Mouse (Mus musculus): Measurements from ENCODE around the gene Gm12216. TPM values are rescaled to one million over a fixed set of nuclear protein-coding genes. Genes with fewer than 3 reads are reported as not detected.

The Gm12216 gene
- polyA plus RNA-seq, 2 experiments = 0.43 to 0.74 TPM

DNA sequence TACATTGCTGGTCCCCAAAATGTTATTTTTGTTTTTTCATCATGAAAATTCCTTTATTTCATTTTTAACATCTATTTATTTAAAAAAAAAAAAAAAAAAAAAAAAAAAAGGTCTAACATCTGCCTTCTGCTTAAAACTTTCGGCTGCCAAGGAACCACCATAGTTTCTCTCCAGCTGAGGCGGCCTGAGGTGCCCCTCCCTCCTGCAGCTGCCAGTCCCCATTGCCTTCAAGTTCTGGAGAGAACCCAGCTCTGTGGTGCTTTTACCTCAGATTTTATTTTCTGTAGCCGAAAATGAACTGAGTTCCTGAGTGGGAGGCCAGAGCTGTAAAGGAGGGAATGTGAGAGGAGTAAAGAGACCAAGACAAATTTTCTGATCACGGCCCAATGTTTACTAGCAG is 109.8 kb downstream of the Gm12216 start:
- no peaks in the 10 kb centered on the region for H3K27me3 ChIP-seq (ENCODE audit: control insufficient read depth, insufficient read depth, low read length)
- no peaks in the 10 kb centered on the region for H3K36me3 ChIP-seq (ENCODE audit: control insufficient read depth, insufficient read depth, low read length)
- ATAC-seq (ENCODE audit: low FRiP score, low read depth) (no peak), DNase-seq (ENCODE audit: low spot score) (no peak)
- H3K4me3 ChIP-seq (replicated peaks; ENCODE audit: low read length) = no peak overlapping the region
- H3K4me1 ChIP-seq (ENCODE audit: control insufficient read depth, insufficient read depth, low read length) = no peaks in the 10 kb centered on the region
- WGBS = 56% methylated on average over 4 of the region's 4 CpGs
- H3K9ac ChIP-seq (ENCODE audit: low read depth, low read length, severe bottlenecking) = no peak overlapping the region
- H3K9me3 ChIP-seq (ENCODE audit: control insufficient read depth, low read length) = no peaks in the 10 kb centered on the region
- H3K4me2 ChIP-seq (replicated peaks; ENCODE audit: low read depth, low read length, severe bottlenecking) = no peak overlapping the region
- no peak overlapping the region for H3K27ac ChIP-seq (replicated peaks; ENCODE audit: low read depth, low read length)
- TF ChIP-seq POLR2A (IDR thresholded peaks at IDR 0.05; ENCODE audit: borderline replicate concordance, extremely low read depth, insufficient read depth, insufficient read length) = no peak

DNA sequence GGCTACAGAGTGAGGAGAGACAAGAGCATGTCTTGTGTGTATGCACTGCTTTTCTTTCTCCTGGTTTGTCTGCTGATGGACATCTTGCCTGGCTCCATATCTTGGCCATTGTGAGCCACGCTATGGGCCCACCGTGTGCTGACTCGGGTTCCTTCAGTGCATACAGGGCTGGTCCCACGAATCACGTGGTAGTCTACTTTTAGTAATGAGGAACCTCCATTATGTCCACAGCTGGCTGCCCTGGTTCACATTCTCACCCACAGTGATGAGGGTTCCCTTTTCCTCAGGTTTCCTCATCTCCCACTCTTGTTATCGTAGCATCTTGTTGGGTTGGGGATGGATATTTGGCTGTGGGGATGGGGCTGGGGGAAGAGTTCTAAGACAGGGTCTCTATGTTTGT is 110.4 kb downstream of the Gm12216 start:
- DNase-seq (ENCODE audit: low spot score) (no peak), ATAC-seq (ENCODE audit: low FRiP score, low read depth) (no peak)
- H3K9me3 ChIP-seq (ENCODE audit: control insufficient read depth, low read length) = no peaks in the 10 kb centered on the region
- H3K4me1 ChIP-seq (ENCODE audit: control insufficient read depth, insufficient read depth, low read length) = no peaks in the 10 kb centered on the region
- no peak overlapping the region for H3K27ac ChIP-seq (replicated peaks; ENCODE audit: low read depth, low read length)
- WGBS = 91% methylated on average over 6 of the region's 6 CpGs
- no peak overlapping the region for H3K4me3 ChIP-seq (replicated peaks; ENCODE audit: low read length)
- no peak overlapping the region for H3K4me2 ChIP-seq (replicated peaks; ENCODE audit: low read depth, low read length, severe bottlenecking)
- H3K36me3 ChIP-seq (ENCODE audit: control insufficient read depth, insufficient read depth, low read length) = no peaks in the 10 kb centered on the region
- H3K9ac ChIP-seq (ENCODE audit: low read depth, low read length, severe bottlenecking) = no peak overlapping the region
- no peaks in the 10 kb centered on the region for H3K27me3 ChIP-seq (ENCODE audit: control insufficient read depth, insufficient read depth, low read length)
- TF ChIP-seq POLR2A (IDR thresholded peaks at IDR 0.05; ENCODE audit: borderline replicate concordance, extremely low read depth, insufficient read depth, insufficient read length) = no peak

DNA sequence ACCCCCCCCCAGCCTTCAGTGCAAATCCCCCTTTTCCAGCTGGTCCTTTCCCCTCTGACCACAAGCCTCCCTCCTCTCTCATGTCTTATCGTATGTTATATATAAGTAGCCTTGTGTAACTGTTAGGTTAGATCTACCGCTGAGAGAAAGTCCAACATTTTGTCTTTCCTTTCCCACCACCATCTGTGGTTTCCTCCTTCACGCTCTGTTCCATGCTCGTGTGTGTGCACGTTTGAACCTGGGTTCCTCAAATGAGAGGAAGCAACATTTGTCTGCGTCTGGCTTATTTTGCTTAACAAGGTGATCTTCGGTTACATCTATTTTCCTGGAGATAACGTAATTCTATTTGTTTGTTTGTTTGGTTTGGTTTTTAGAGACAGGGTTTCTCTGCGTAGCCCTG is 111.1 kb downstream of the Gm12216 start:
- no peak overlapping the region for H3K4me3 ChIP-seq (replicated peaks; ENCODE audit: low read length)
- no peaks in the 10 kb centered on the region for H3K27me3 ChIP-seq (ENCODE audit: control insufficient read depth, insufficient read depth, low read length)
- no peaks in the 10 kb centered on the region for H3K36me3 ChIP-seq (ENCODE audit: control insufficient read depth, insufficient read depth, low read length)
- ATAC-seq (ENCODE audit: low FRiP score, low read depth) = no peak
- no peaks in the 10 kb centered on the region for H3K4me1 ChIP-seq (ENCODE audit: control insufficient read depth, insufficient read depth, low read length)
- no peaks in the 10 kb centered on the region for H3K9me3 ChIP-seq (ENCODE audit: control insufficient read depth, low read length)
- H3K9ac ChIP-seq (ENCODE audit: low read depth, low read length, severe bottlenecking) = no peak overlapping the region
- DNase-seq (ENCODE audit: low spot score) = no peak
- WGBS = 91% methylated on average over 9 of the region's 9 CpGs
- TF ChIP-seq POLR2A (IDR thresholded peaks at IDR 0.05; ENCODE audit: borderline replicate concordance, extremely low read depth, insufficient read depth, insufficient read length) = no peak
- no peak overlapping the region for H3K27ac ChIP-seq (replicated peaks; ENCODE audit: low read depth, low read length)
- no peak overlapping the region for H3K4me2 ChIP-seq (replicated peaks; ENCODE audit: low read depth, low read length, severe bottlenecking)

DNA sequence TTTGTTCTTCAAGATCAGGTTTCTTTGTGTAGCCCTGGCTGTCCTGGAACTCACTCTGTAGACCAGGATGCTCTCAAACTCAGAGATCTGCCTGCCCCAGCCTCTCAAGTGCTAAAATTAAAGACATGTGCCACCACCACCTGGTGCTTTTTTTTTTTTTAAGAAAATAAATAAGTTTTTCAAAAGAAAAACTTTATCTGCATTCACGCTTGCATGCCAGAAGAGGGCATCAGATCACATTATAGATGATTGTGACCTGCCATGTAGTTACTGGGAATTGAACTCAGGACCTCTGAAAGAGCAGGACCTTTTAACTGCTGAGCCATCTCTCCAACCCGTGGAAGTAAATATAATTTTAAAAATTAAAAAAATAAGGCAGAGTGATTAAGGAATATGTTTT is 113.8 kb downstream of the Gm12216 start:
- Histone ChIP-seq H3K4me1 (ENCODE audit: control insufficient read depth, insufficient read depth, low read length) (no peaks in the 10 kb centered on the region), H3K9me3 (ENCODE audit: control insufficient read depth, low read length) (no peaks in the 10 kb centered on the region), H3K9ac (ENCODE audit: low read depth, low read length, severe bottlenecking) (no peak overlapping the region), H3K27ac (replicated peaks; ENCODE audit: low read depth, low read length) (no peak overlapping the region), H3K4me2 (replicated peaks; ENCODE audit: low read depth, low read length, severe bottlenecking) (no peak overlapping the region), H3K27me3 (ENCODE audit: control insufficient read depth, insufficient read depth, low read length) (no peaks in the 10 kb centered on the region), H3K4me3 (replicated peaks; ENCODE audit: low read length) (no peak overlapping the region), H3K36me3 (ENCODE audit: control insufficient read depth, insufficient read depth, low read length) (no peaks in the 10 kb centered on the region)
- ATAC-seq (ENCODE audit: low FRiP score, low read depth) (no peak), DNase-seq (ENCODE audit: low spot score) (no peak)
- WGBS = 95% methylated on average over 2 of the region's 2 CpGs
- no peak for TF ChIP-seq POLR2A (IDR thresholded peaks at IDR 0.05; ENCODE audit: borderline replicate concordance, extremely low read depth, insufficient read depth, insufficient read length)

DNA sequence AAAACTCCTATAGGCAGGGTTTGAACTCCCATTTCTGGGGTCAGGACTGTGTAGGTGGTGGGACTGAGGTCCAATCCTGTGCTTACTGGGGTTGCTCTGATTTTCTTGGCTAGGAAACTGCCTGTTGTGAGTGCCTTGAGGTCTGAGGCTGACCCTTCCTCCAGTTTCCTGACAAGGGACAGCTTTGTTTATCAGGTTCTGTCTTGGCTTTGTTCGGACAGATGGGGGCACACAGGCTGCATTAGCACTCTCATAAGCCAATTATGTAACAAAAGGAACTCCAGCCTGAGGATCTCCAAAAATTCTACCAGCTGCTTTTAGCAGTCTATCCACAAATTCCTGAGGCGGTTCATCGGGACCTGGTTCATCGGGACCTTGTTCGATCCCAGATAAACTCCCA is 116.7 kb downstream of the Gm12216 start:
- WGBS = 49% methylated on average over 5 of the region's 5 CpGs
- ATAC-seq (ENCODE audit: low FRiP score, low read depth) (no peak), DNase-seq (ENCODE audit: low spot score) (no peak)
- Histone ChIP-seq H3K9ac (ENCODE audit: low read depth, low read length, severe bottlenecking) (no peak overlapping the region), H3K4me1 (ENCODE audit: control insufficient read depth, insufficient read depth, low read length) (no peaks in the 10 kb centered on the region), H3K27me3 (ENCODE audit: control insufficient read depth, insufficient read depth, low read length) (no peaks in the 10 kb centered on the region), H3K27ac (replicated peaks; ENCODE audit: low read depth, low read length) (no peak overlapping the region), H3K4me3 (replicated peaks; ENCODE audit: low read length) (no peak overlapping the region), H3K9me3 (ENCODE audit: control insufficient read depth, low read length) (no peaks in the 10 kb centered on the region), H3K4me2 (replicated peaks; ENCODE audit: low read depth, low read length, severe bottlenecking) (no peak overlapping the region), H3K36me3 (ENCODE audit: control insufficient read depth, insufficient read depth, low read length) (no peaks in the 10 kb centered on the region)
- no peak for TF ChIP-seq POLR2A (IDR thresholded peaks at IDR 0.05; ENCODE audit: borderline replicate concordance, extremely low read depth, insufficient read depth, insufficient read length)

GRCm38 (mm10) chr11:53737573-53737946 is 121.5 kb downstream of the Gm12216 start:
- TF ChIP-seq POLR2A (IDR thresholded peaks at IDR 0.05; ENCODE audit: borderline replicate concordance, extremely low read depth, insufficient read depth, insufficient read length) = no peak
- Histone ChIP-seq H3K9ac (ENCODE audit: low read depth, low read length, severe bottlenecking) (no peak overlapping the region), H3K36me3 (ENCODE audit: control insufficient read depth, insufficient read depth, low read length) (no peaks in the 10 kb centered on the region), H3K4me2 (replicated peaks; ENCODE audit: low read depth, low read length, severe bottlenecking) (no peak overlapping the region), H3K4me3 (replicated peaks; ENCODE audit: low read length) (no peak overlapping the region), H3K9me3 (ENCODE audit: control insufficient read depth, low read length) (no peaks in the 10 kb centered on the region), H3K27ac (replicated peaks; ENCODE audit: low read depth, low read length) (no peak overlapping the region), H3K27me3 (ENCODE audit: control insufficient read depth, insufficient read depth, low read length) (no peaks in the 10 kb centered on the region), H3K4me1 (ENCODE audit: control insufficient read depth, insufficient read depth, low read length) (no peaks in the 10 kb centered on the region)
- WGBS = 51% methylated on average over 6 of the region's 6 CpGs
- ATAC-seq (ENCODE audit: low FRiP score, low read depth) (peak; percentile 7; the same call in 1 of the 2 replicates), DNase-seq (ENCODE audit: low spot score) (peak; percentile 71)

Measured in limb, embryonic 14.5 days (tissue).